Mouse (Mus musculus): ENCODE measurements at regions not wholly inside any gene's neighbourhood (a gene's known extent, or its start where the extent isn't known, plus 50 kb on each side); places are given as distances from the start of the nearest gene placed in this dataset.

- no peak for DNase-seq (ENCODE audit: low read depth)
- TF ChIP-seq CTCF (IDR thresholded peaks at IDR 0.05; ENCODE audit: borderline replicate concordance, extremely low read depth, insufficient read depth, insufficient read length) (no peak), POLR2A (IDR thresholded peaks at IDR 0.05; ENCODE audit: borderline replicate concordance, extremely low read depth, insufficient read depth, insufficient read length, poor library complexity, severe bottlenecking) (no peak)
Observed at GRCm38 (mm10) chr16:73117338-73117737, 809.2 kb downstream of the Robo1 start.

DNA sequence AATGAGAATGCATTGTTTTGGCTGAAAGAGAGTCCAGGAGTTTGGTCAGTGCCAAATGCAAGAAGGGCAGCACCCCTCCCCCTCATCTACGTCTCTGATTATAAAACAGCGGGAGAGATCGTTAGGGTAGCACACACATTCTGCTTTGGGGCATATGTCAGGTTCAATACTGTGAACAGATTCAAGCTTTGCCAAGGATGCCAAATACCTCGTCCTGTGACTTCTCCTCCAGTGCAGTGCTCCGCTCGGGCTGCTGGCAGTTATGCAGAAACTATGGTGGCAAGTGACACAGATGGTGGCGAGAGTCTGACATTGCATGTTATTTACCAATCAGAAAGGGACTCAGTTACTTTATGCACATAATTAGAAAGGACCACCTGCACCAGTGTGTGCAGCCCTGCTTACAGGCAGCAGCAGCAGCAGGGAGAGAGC is 799.9 kb downstream of the Robo1 start:
- TF ChIP-seq CTCF (IDR thresholded peaks at IDR 0.05; ENCODE audit: borderline replicate concordance, extremely low read depth, insufficient read depth, insufficient read length), result no peak
- no peak for TF ChIP-seq POLR2A (IDR thresholded peaks at IDR 0.05; ENCODE audit: borderline replicate concordance, extremely low read depth, insufficient read depth, insufficient read length, poor library complexity, severe bottlenecking)
- peak; percentile 95 for DNase-seq (ENCODE audit: low read depth)

DNA sequence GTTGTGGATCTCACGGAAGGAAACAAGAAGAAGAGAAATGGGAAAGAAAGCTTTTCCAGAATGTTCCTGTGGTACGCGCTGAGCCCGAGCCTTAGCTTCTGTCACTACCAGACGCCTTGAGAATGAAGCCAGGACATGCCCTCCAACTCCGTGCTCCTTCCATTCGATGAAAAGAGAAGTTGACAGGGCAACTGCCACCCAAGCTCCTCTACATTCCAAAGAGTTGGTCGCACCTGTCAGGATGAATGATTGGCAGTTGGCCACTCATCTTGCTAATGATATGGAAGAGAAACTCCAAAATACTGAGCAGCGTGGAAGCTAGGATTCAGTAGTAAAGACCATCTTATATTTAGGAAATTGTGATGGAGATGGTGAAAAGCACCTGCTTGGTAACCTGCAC is 799.5 kb downstream of the Robo1 start:
- no peak for TF ChIP-seq POLR2A (IDR thresholded peaks at IDR 0.05; ENCODE audit: borderline replicate concordance, extremely low read depth, insufficient read depth, insufficient read length, poor library complexity, severe bottlenecking)
- TF ChIP-seq CTCF (IDR thresholded peaks at IDR 0.05; ENCODE audit: borderline replicate concordance, extremely low read depth, insufficient read depth, insufficient read length), result no peak
- peak; percentile 89 for DNase-seq (ENCODE audit: low read depth)

DNA sequence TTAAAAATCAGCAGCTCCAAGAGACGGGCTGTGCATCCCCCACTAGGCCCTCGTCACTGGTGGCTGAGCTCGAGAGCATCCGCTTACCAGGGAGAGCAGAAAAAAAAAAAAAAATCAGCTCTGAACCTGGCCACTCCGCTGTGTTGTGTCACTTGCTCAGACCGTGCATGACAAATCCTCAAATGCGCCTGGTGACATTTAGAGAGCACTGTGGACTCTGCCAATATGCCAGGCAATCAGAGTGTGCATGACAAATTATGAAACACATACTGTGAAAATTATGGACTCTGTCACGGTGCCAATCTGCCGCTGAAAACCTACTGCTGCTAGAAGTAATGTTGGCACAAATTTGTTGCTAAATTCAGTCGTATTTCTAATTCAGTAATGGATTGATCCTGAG is 797.4 kb downstream of the Robo1 start:
- TF ChIP-seq CTCF (IDR thresholded peaks at IDR 0.05; ENCODE audit: borderline replicate concordance, extremely low read depth, insufficient read depth, insufficient read length), result no peak
- TF ChIP-seq POLR2A (IDR thresholded peaks at IDR 0.05; ENCODE audit: borderline replicate concordance, extremely low read depth, insufficient read depth, insufficient read length, poor library complexity, severe bottlenecking), result no peak

DNA sequence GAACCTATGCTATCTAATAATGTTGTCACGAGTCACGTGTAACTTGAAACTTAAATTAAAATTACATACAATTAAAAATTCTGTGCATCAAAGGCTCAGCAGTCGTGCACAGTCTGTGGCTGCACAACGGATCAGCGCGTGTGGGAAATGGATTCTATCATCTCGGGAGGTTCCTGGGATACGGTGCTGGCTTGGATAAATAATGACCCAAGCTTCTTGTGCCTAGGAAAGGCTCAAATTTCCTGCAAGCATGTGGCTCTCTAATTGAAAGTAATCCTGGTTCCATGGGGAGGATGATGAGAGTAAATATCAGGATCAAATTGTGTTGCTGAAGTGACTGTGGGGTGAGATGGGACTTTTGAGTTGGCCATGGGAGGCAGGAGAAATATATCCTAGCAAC is 792.2 kb downstream of the Robo1 start:
- DNase-seq (ENCODE audit: low read depth), result no peak
- no peak for TF ChIP-seq POLR2A (IDR thresholded peaks at IDR 0.05; ENCODE audit: borderline replicate concordance, extremely low read depth, insufficient read depth, insufficient read length, poor library complexity, severe bottlenecking)
- no peak for TF ChIP-seq CTCF (IDR thresholded peaks at IDR 0.05; ENCODE audit: borderline replicate concordance, extremely low read depth, insufficient read depth, insufficient read length)

More for the DNA sequence above, 797.4 kb downstream of the Robo1 start:
- peak; percentile 93 for DNase-seq (ENCODE audit: low read depth)

GRCm38 (mm10) chr16:73098760-73099159 is 790.7 kb downstream of the Robo1 start:
- TF ChIP-seq CTCF (IDR thresholded peaks at IDR 0.05; ENCODE audit: borderline replicate concordance, extremely low read depth, insufficient read depth, insufficient read length) (peak; percentile 27; the same call in 1 of the 2 replicates), POLR2A (IDR thresholded peaks at IDR 0.05; ENCODE audit: borderline replicate concordance, extremely low read depth, insufficient read depth, insufficient read length, poor library complexity, severe bottlenecking) (no peak)
- DNase-seq (ENCODE audit: low read depth), result peak; percentile 81

DNA sequence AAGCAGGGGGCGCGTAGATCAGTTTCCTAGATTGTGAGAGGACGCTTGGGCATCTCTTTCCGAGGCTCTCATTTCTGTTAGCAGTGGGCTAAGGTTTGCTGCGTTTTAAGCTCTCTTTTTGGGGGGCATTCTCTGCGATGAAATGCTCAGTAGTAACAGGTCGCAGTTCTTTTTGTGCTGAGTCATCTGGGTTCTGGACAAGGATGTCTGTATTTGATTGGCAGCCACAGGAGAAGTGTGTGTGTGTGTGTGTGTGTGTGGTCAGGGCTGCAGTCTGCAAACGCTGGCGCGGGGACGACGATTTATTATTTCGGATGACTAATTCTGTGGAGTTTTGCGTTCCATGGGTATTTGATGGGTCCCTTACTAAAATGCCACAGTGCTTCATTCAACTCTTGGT is 789.1 kb downstream of the Robo1 start:
- no peak for TF ChIP-seq CTCF (IDR thresholded peaks at IDR 0.05; ENCODE audit: borderline replicate concordance, extremely low read depth, insufficient read depth, insufficient read length)
- TF ChIP-seq POLR2A (IDR thresholded peaks at IDR 0.05; ENCODE audit: borderline replicate concordance, extremely low read depth, insufficient read depth, insufficient read length, poor library complexity, severe bottlenecking), result no peak
- peak; percentile 56 for DNase-seq (ENCODE audit: low read depth)

DNA sequence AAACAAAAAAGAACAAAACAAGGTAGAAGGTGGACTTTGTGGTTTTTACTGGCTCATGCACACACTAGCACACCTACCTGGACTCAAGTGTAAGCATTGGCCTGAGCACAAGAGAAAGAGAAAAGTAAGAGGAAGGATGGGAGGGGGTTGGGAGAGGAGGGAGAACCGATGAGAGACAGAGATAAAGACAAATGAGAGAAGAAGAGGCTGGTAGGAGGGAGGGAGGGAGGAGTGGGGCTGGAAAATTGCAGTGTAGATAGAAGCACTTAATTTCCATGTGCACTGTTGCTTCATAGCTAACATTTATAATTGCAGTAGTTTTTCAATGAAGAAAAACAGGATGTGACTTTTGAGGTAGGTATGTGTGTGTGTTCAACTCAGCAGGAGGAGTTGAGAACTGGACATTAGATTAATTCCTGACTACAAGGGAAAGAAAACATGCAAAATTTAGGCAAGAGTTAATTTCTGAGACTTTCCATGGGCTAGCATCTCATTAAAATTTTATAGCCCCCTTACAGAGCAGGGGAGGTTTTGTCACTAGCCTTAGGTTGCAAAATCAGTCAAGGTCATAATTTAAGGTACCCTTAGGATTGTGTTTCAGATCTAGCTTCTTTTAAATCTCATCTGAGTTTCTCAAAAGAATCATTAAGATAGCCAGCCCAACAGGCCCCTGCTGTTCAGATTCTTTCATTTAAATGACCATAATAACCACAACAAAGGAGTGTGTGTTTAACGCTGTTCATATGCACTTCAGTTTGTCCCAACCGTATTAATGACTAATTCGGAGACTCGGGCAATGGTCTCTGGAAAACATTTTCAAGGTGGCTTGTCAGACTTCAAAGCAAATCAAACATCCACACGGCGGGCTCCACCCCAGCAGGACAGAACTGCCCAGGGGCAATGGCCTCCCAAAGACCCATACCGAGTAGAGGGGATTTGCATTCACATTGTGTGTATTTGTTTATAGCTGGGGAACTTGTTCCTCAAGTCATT is 788.3 kb downstream of the Robo1 start:
- no peak for DNase-seq (ENCODE audit: low read depth)
- TF ChIP-seq POLR2A (IDR thresholded peaks at IDR 0.05; ENCODE audit: borderline replicate concordance, extremely low read depth, insufficient read depth, insufficient read length, poor library complexity, severe bottlenecking), result no peak
- no peak for TF ChIP-seq CTCF (IDR thresholded peaks at IDR 0.05; ENCODE audit: borderline replicate concordance, extremely low read depth, insufficient read depth, insufficient read length)

Measured in brain, embryonic 14.5 days (tissue).